Mouse (Mus musculus): ENCODE measurements around the gene Cib4.

Gene Cib4

GRCm38 (mm10) chr5:30545698-30546097, at the start of gene Cib4:
Gene Cib4, minus strand, starts transcription at chr5:30545836.
- DNase-seq (ENCODE audit: low read depth) = peak; percentile 46

DNA sequence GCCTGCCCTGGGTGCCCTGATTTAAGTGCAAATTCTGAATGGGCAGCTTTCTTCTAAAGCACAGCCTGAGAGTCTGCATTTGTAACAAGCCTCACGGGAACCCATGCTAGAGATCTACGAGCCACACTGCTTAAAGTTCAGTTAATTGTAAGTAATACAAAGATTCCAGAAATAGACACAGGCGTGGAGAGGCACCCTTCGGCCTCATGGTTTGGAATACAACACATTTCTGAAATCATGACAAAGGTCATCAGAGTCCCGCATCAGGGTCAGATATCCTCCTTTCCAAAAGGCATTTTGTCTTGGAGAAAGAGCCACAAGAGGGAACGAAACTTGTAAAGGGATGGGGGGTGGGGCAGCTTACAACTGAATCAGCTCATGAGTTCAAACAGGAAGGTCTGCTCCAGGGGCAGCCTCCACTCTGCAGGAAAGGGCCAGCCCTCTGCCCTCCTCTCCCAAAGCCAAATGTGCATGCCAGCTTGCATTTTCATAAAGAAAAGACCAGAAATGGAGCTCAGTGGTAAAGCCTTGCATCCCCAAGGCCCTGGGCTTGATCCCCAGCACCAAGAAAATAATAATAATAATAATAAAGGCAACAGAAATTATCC, 49.4 kb upstream of the Cib4 start:
- DNase-seq (ENCODE audit: low read depth) = no peak

- DNase-seq (ENCODE audit: low read depth) = no peak
Measured at GRCm38 (mm10) chr5:30593811-30594504, 48.3 kb upstream of the Cib4 start.

DNA sequence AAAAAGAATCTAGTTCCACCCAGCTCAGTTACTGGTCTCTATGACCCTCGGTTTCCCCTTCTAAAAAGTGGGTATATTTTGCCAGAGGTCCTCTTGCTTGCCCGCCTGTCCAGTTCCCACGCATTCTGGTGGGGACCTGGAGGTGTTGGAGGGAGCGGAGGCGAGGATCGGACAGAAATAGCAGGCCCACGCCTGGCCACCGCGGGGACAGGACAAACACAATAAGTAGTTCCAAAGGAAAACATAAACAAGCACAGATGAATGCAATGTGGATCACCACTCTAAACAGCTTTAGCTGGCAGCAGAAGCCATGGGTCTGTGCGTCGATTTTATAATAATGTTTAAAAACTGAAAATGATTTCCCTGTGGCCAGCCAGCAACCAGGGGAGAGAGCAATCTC, 47.7 kb upstream of the Cib4 start:
- no peak for DNase-seq (ENCODE audit: low read depth)

GRCm38 (mm10) chr5:30592279-30592980, 46.8 kb upstream of the Cib4 start:
- DNase-seq (ENCODE audit: low read depth) = no peak

- no peak for DNase-seq (ENCODE audit: low read depth)
Measured at GRCm38 (mm10) chr5:30591786-30592185, 46.1 kb upstream of the Cib4 start.

- peak; percentile 2 for DNase-seq (ENCODE audit: low read depth)
Measured at GRCm38 (mm10) chr5:30591205-30591731, 45.6 kb upstream of the Cib4 start.

- no peak for DNase-seq (ENCODE audit: low read depth)
Measured at GRCm38 (mm10) chr5:30590231-30590630, 44.6 kb upstream of the Cib4 start.

DNA sequence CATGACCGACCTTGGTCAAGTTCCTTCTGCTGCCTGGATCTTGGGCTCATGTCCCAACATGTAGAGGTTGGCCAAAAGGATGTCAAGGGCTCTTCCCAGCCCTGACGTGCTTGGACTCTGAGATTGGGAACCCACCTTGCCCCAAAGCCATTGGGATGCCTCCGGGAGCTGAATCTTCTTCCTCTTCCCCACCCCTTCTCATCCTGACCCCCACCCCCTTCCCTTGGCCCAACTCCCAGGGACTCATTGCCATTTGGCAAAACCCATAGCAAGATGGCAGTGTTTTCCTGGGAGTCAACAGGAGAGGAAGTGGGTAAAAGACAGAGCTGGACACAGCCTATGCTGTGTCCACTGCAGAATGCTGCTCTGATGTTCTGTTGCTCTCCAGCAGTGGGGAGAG, 43.9 kb upstream of the Cib4 start:
- DNase-seq (ENCODE audit: low read depth) = no peak

DNA sequence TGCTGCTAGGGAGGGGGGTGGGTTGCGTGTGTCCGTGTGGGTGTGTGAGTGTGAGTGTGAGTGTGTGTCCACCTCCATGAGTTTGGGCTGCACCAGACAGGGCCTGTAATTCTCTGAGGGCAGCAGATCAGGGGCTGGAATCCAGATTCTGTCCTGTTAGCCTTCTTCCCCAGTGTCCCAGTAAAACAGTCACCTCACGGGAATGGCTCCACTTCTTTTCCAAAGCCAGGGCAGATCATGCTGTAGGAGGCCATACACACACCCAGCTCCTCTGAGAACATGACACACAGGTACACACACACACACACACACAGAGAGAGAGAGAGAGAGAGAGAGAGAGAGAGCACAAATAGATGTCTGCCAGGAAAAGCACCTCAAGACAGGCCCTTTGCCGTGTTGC, 43.4 kb upstream of the Cib4 start:
- DNase-seq (ENCODE audit: low read depth) = no peak

DNA sequence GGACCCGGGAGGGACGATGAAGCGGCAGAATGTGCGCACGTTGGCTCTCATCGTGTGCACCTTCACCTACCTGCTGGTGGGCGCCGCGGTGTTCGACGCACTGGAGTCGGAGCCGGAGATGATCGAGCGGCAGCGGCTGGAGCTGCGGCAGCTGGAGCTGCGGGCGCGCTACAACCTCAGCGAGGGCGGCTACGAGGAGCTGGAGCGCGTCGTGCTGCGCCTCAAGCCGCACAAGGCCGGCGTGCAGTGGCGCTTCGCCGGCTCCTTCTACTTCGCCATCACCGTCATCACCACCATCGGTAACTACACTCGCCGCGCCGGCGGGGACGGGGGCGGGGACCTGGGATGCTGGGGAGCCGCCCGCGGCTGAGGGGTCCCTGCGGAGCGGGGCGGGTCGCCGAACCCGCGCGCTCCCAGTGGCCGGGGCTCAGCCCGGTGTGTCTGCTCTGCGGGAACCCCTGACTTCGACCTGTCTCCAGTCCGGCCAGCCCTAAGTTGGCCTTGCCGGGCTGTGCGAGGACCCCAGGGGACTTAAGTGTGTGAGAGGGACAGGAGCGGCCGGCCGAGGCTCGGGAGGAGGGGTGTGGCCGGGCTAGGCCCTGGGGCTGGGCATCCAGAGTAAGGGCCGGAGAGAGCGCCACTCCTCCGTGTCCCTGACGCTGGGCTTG, 42.8 kb upstream of the Cib4 start:
- DNase-seq (ENCODE audit: low read depth) = no peak

DNA sequence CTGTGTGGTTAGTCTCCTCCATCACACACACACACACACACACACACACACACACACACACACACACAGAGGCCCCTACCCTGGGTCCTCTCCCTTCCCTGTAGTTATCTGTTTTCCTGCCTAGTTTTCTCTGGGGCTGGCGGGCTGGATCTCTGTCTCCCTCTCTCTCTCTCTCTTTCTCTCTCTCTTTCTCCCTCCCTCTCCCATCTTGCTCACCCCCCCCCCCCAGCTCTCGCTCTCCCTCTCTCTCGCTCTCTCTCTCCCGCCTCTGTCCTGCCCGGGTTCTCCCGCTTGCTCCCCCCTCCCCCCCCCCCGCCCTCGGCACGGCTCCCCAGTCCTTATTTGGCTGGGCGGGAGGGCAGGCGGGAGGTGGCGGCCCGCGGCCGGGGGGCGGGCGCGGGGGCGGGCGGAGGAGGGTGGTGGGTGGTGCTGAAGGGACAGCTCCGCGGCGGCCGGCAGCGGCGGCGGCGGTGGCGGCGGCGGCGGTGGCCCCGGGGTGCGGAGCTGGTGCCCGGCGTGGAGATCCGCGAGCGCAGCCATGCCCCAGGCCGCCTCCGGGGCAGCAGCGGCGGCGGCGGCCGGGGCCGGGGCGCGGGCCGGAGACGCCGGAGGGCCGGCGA, 42.2 kb upstream of the Cib4 start, which contains the start of gene Kcnk3:
Gene Kcnk3 (plus strand): TSS at position 490 of the 620 bp plus-strand sequence.
- DNase-seq (ENCODE audit: low read depth) = no peak

GRCm38 (mm10) chr5:30587101-30587500, 41.5 kb upstream of the Cib4 start:
- DNase-seq (ENCODE audit: low read depth) = no peak

DNA sequence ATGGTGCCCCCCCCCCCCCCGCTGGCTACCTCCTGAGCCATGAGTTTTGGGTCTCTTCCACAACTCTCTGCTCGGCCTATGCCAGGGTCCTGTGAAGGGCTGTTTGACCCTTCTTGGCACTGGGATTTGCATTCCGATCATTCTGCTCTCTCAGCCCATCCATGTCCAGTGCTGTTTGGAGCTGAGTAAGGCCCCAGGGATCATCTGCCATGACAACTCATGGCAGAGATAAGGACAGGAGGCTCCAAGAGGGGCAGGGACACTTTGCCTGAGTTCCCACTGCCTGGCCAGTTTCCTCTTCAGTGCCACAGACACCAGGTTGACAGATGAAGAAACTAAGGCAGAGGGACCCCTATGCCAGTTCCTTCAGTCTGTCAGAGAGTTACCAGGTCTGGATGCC, 41.0 kb upstream of the Cib4 start:
- DNase-seq (ENCODE audit: low read depth) = no peak

GRCm38 (mm10) chr5:30582017-30582416, 36.4 kb upstream of the Cib4 start:
- DNase-seq (ENCODE audit: low read depth) = no peak

- no peak for DNase-seq (ENCODE audit: low read depth)
Measured at GRCm38 (mm10) chr5:30580725-30581124, 35.1 kb upstream of the Cib4 start.

DNA sequence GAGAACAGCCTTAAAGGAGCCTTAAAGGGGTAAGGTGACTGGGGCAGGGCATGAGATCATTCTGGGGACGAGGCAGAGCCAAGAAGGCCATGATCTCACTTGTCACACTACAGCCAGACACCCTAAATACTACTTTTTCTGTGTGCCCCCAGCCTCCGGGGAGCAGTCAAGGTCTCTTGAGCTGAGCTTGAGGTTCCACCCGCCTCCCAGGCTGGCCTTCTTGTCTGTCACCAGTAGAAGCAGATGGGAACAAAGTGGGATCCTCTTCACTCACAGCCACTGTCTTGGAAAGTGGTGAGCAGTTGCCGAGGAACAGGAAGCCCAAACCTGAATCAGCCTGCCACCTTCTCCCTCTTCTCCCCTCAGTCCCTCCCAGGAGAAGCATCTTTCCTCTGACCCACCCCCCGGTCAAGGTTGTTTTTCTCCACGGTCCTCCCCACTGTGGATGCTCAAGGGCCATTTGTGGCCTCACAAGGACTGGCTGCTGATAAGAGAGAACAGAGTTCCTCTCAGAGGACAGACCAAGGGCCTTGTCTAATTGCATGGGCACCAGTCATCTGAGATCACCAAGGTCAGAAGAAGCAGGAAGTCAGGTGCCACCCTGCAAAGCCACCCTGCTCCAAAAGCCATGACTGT, 32.9 kb upstream of the Cib4 start:
- DNase-seq (ENCODE audit: low read depth) = no peak

- DNase-seq (ENCODE audit: low read depth) = no peak
Measured at GRCm38 (mm10) chr5:30577654-30578310, 32.1 kb upstream of the Cib4 start.

DNA sequence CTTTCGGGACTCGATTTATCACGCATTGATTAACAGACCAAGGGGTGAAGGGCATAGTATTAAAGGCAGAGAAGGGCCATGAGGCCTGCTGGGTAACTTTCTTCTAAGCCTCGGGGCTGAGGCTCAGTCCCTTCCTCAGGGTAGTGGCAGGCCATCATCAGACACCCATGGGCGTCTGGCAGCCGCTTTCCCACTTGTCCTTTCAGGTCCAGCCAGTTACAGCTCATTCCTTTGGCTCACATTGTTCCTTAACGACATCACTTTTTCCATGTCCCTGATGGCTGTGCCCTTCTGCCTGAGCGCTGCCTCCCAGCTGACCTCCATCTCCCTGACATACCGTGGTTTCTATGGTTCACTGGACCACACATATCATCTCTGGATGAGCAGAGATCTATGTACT, 31.6 kb upstream of the Cib4 start:
- no peak for DNase-seq (ENCODE audit: low read depth)

- no peak for DNase-seq (ENCODE audit: low read depth)
Measured at GRCm38 (mm10) chr5:30576233-30576632, 30.6 kb upstream of the Cib4 start.

- no peak for DNase-seq (ENCODE audit: low read depth)
Measured at GRCm38 (mm10) chr5:30574367-30574766, 28.7 kb upstream of the Cib4 start.
